In the genomic region with DNA sequence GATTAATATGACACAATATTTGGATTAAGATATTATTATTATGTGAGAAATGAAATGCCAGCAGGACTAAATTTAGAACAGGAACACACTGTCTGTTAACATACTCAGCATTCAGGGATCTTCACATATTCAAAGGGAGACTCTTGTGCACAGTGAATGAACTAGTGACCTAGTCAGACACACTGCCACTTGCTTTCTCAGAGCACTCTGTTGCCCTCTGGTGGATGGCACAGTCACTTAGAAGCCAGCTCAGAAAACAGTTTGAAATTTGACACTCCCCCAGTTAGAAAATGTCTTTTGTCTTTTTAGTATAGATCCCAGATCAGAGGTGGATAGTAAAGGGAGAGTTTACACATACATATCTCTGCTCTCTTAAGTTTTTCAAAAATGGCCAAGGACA, we compare ENCODE assay signal across 9 mouse cellular contexts.
DNase-seq lines count a peak whose midpoint lies in the region; ATAC-seq lines count a peak whose summit lies in the region.
"Had no signal": no experiment of that assay in that cellular context is flagged by ENCODE, and none has a peak within 500 bp of the region (broad histone marks: within the 10 kb centered on the region; RNA-seq: fewer than 3 reads in every experiment).

No protein-coding gene starts in this region.

- H3K36me3 ChIP-seq in forebrain, embryonic 10.5 days (replicated peaks) = no peaks in the 10 kb centered on the region
- H3K36me3 ChIP-seq in forebrain, embryonic 15.5 days = no peaks in the 10 kb centered on the region
- H3K36me3 ChIP-seq in embryonic facial prominence, embryonic 10.5 days (replicated peaks) = no peaks in the 10 kb centered on the region
- no peaks in the 10 kb centered on the region for H3K36me3 ChIP-seq in heart, embryonic 15.5 days
- H3K36me3 ChIP-seq in lung, embryonic 16.5 days (ENCODE audit: control insufficient read depth, insufficient read depth, low read length) = no peaks in the 10 kb centered on the region

- H3K9ac ChIP-seq in forebrain, embryonic 15.5 days (replicated peaks) = no peak overlapping the region
- H3K9ac ChIP-seq in heart, embryonic 15.5 days = no peak overlapping the region
- H3K9ac ChIP-seq in lung, embryonic 16.5 days (ENCODE audit: low read length) = no peak overlapping the region

- H3K4me3 ChIP-seq in forebrain, embryonic 10.5 days = no peak overlapping the region
- no peak overlapping the region for H3K4me3 ChIP-seq in forebrain, embryonic 15.5 days
- no peak overlapping the region for H3K4me3 ChIP-seq in embryonic facial prominence, embryonic 10.5 days
- H3K4me3 ChIP-seq in heart, embryonic 15.5 days = no peak overlapping the region
- no peak overlapping the region for H3K4me3 ChIP-seq in lung, embryonic 16.5 days (ENCODE audit: low read length)
- H3K4me3 ChIP-seq: megakaryocyte, embryonic 14.5 days had no signal

- H3K27me3 ChIP-seq in forebrain, embryonic 10.5 days (ENCODE audit: poor library complexity, severe bottlenecking) = no peaks in the 10 kb centered on the region
- no peaks in the 10 kb centered on the region for H3K27me3 ChIP-seq in forebrain, embryonic 15.5 days
- H3K27me3 ChIP-seq in embryonic facial prominence, embryonic 10.5 days (replicated peaks; ENCODE audit: low read depth, poor library complexity, severe bottlenecking) = no peaks in the 10 kb centered on the region
- no peaks in the 10 kb centered on the region for H3K27me3 ChIP-seq in heart, embryonic 15.5 days
- H3K27me3 ChIP-seq in lung, embryonic 16.5 days (ENCODE audit: control insufficient read depth, insufficient read depth, low read depth, low read length) = no peaks in the 10 kb centered on the region
- H3K27me3 ChIP-seq: megakaryocyte, embryonic 14.5 days had no signal

- H3K9me3 ChIP-seq in forebrain, embryonic 10.5 days = no peaks in the 10 kb centered on the region
- H3K9me3 ChIP-seq in forebrain, embryonic 15.5 days = no peaks in the 10 kb centered on the region
- H3K9me3 ChIP-seq in embryonic facial prominence, embryonic 10.5 days = no peaks in the 10 kb centered on the region
- H3K9me3 ChIP-seq in heart, embryonic 15.5 days (replicated peaks) = no peaks in the 10 kb centered on the region
- no peaks in the 10 kb centered on the region for H3K9me3 ChIP-seq in lung, embryonic 16.5 days (ENCODE audit: control insufficient read depth, low read length)
- H3K9me3 ChIP-seq: megakaryocyte, embryonic 14.5 days had no signal

- no peak overlapping the region for H3K27ac ChIP-seq in forebrain, embryonic 10.5 days
- H3K27ac ChIP-seq in forebrain, embryonic 15.5 days (replicated peaks) = no peak overlapping the region
- H3K27ac ChIP-seq in embryonic facial prominence, embryonic 10.5 days (replicated peaks) = no peak overlapping the region
- no peak overlapping the region for H3K27ac ChIP-seq in heart, embryonic 15.5 days
- no peak overlapping the region for H3K27ac ChIP-seq in lung, embryonic 16.5 days (ENCODE audit: low read length)

- peak; percentile 43 for DNase-seq in forebrain, embryonic 10.5 days (ENCODE audit: extremely low spot score, low spot score)
- peak; percentile 46 for DNase-seq in adrenal gland, adult 8-10 months
- DNase-seq in embryonic facial prominence, embryonic 10.5 days (ENCODE audit: low spot score) = peak; percentile 71
- peak; percentile 81 for DNase-seq in layer of hippocampus, adult 11-12 months (ENCODE audit: low spot score)
- peak; percentile 67 for DNase-seq in right cerebral cortex, postnatal 14 days

- H3K4me2 ChIP-seq in forebrain, embryonic 15.5 days (replicated peaks) = no peak overlapping the region
- H3K4me2 ChIP-seq in heart, embryonic 15.5 days = no peak overlapping the region
- H3K4me2 ChIP-seq in lung, embryonic 16.5 days (ENCODE audit: low read depth, low read length) = no peak overlapping the region

- no peak for ATAC-seq in forebrain, embryonic 15.5 days (replicated peaks)
- peak; percentile 67; the same call in 1 of the 2 replicates for ATAC-seq in heart, embryonic 15.5 days (replicated peaks; ENCODE audit: insufficient number of reproducible peaks, insufficient read depth, low FRiP score, low read depth)
- peak; percentile 92 for ATAC-seq in lung, embryonic 16.5 days (ENCODE audit: low read depth)

- H3K4me1 ChIP-seq in forebrain, embryonic 10.5 days = peaks cover 5% of the 10 kb centered on the region; the same call in 1 of the 2 replicates
- no peaks in the 10 kb centered on the region for H3K4me1 ChIP-seq in forebrain, embryonic 15.5 days
- H3K4me1 ChIP-seq in embryonic facial prominence, embryonic 10.5 days = no peaks in the 10 kb centered on the region
- no peaks in the 10 kb centered on the region for H3K4me1 ChIP-seq in heart, embryonic 15.5 days (replicated peaks)
- 0 out of 2 replicates have a peak, but pooled peaks cover 2% of the 10 kb centered on the region for H3K4me1 ChIP-seq in lung, embryonic 16.5 days (replicated peaks; ENCODE audit: control insufficient read depth, insufficient read depth, low read length)
